Mouse (Mus musculus): ENCODE measurements around the gene Nrxn2. TPM values are rescaled to one million over a fixed set of nuclear protein-coding genes. Genes with fewer than 3 reads are reported as not detected.
A peak's percentile ranks its signal among the peaks of the same experiment; 100 is the strongest.

Nrxn2 gene
- total RNA-seq, 4 experiments from 2014 or later: 8.8 to 12.5 (median 11.5) TPM

DNA sequence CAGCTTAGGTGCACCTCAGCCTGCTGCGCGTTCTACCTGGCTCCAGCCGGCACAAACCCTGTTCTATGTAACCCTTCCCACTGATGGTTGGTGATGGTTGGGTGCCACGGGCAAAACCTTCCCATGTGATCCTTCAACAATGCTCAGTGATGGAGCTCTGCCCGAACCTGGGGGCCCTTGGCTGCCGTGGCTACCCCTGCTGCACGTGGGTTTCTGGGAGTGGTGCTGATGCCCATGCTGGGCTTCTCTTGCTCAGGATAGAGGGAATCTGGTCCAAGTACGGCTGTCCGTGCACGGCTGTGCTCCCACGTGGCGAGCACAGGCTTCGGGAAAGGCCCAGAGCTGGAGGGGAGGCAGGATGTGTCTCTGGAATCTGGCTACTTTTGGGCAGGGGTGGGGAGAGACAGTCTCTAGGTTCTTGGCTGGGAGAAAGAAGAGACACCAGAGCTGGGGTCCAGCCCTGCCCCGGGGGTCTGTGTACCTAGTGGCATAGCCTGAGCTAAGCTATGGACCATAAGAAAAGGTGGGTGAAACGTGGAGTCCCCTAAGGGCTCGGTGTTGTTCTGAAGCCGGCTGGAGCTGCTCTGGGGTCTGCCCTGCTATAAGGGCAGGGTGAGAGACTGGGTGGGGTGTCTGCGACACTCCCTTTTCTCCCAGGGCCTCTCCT, 76.1 kb downstream of the Nrxn2 start:
- DNase-seq: no peak

DNA sequence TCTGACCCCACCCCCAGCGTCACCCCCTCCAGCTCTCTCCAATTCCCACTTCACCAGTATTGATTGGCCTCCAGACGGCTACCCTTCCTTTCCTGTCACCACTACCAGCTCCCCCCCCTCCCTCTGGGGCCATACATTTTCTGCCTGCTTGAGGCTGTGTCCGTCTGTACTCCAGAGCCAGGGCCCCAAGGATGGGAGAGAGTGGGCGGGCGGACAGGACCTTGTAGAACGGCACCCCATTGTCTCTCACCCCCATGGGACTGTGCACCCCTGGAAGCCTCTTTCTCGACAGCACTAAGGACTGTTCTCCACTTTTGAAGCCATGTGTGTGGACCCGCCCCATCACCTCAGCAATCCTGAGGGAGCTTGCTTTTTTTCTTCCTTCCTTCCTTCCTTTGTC, 77.2 kb downstream of the Nrxn2 start:
- no peak for DNase-seq

DNA sequence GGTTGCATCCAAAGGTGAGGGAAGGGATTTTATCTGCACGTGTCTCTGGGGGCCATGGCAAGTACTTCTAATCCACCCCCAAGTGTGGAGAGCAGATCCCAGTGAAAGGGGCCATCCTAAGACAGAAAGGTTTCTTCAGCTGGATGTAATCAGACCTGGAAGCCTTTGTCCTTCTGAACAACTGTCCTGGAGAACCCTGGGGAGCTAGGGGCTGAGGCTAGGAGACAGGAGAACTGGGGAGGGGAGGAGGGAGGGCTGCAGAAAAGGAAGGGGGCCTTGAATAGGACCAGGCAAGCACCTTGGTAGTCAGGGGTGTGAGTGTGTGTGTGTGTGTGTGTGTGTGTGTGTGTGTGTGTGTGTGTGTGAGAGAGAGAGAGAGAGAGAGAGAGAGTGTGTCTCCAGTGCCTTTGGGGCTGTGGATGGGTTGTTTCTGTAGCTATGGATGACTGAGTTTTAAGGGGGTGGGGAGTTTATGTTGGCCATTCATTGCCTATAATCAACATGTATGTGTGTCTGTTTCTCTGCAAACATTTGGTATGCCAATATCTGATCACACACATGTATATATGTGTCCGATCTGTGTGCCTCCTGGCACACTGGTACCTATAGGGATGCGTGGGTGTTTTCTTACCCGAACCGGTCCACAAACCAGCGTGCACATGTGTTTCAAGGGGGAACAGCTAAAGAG, 78.1 kb downstream of the Nrxn2 start:
- DNase-seq: no peak

DNA sequence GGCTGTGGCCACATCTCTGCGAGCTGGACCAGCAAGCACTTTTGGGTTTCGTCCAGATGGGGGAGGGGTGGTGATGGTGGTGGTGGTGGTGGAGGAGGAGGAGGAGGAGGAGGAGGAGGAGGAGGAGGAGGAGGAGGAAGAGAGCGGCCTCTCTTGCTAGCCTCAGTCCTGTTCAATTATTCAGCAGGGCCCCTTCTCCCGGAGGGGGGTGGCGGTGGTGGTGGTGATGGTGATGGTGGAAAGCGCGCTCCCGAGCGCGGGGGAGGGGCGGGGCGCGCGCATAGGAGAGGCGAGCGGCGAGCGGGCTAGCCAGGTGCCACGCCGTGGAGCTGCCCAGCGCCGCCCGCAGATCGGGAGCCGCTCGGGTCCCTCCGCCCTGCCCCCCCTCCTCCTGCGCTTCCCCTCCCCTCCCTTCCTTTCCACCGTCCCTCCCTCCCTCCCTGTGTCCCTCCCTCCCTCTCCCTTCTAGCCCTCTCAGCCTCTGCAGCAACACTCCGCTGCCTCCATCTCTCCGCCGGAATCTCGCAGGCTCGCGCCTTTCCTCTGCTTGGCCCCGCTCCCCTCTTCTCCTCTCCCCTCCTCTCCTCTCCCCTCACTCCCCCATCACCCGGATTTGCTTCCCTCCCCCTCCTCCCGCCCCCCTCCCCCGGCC, 78.7 kb downstream of the Nrxn2 start:
- DNase-seq: no peak

DNA sequence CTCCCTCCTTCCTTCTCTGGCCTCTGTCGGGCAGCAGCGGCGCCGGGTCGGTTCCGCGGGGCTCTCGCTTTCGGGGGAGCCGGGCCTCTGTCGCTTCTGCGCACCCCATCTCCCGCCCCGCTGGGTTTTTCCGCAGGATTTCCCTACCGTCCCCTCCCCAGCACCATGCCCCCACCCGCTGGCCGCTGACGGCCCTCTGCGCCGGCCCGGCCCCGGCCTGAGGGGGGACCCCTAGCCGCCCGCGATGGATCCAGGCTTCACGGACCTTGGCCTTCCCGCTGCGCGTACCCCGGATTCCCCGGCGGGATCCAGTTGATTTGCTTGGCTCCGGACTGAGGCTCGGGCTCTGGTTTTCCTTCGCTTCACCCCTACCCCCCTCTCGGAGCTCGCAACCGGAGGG, 79.3 kb downstream of the Nrxn2 start:
- DNase-seq: no peak

DNA sequence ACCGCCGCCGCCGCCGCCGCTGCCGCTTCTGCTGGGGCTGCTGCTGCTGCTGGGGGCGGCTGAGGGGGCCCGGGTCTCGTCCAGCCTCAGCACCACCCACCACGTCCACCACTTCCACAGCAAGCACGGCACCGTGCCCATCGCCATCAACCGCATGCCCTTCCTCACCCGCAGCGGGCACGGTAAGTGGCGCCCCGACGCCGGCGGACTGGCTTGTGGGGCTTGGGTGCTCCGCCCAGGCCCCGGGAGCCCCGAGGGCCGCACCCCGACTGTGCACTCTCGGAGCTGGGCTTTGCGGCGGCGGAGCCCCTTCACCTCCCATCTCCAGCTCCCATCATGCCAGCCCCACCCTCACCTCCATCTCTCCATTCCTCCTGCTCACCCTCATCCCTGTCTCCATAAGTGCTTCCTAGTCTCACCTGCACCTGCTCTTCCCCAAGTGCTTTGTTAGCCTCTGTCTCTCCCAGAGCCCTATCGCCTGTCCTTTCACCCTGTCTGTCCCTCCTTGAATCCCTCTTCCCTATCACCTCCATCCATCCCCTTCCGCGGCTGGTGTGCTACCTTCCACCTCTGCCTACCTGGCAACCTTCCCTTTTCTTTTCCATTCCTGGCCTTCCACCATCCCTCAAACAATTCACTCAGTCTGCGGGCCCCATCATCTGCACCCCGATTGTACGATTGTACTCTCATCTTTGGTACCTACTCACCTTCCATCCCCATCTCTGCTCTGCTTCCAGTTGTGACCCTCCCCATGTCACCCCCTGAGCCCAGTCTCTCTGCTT, 80.0 kb downstream of the Nrxn2 start:
- no peak for DNase-seq

DNA sequence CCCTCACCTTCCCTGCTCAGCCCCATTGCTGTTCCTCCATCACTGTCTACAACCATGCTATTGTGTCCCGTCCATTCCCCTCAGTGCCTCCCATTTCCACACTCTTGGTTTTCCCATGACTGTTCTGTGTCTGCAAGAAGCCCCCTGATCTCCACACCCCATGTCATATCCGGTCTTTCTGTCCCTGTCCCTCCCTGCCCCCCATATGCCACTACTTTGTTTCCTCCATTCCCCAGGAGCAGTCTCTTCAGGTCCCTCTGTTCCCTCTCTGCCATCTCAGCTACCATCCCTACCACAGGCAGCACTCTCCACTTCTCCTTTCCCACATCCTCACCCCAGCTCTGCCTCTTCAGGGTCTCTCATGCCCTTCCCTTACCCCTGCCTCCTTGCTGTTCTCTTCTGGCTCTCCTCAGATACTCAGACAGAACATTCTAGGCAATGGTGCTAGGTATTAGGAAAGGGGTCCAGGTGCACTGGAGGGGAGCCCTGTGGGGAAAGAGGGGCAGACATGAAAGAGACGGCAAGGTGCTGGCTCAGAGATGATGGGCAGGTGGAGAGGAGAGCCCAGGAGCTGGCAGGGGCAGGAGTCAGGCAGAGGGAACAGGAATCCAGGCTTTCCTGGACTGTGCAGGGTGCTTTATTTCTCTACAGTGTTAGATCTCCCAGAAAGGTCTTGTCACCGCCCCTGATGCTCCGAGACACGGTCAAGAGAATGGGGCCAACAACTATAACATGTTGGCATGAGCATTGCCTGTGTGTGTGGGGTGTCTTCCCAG, 81.5 kb downstream of the Nrxn2 start:
- no peak for DNase-seq

DNA sequence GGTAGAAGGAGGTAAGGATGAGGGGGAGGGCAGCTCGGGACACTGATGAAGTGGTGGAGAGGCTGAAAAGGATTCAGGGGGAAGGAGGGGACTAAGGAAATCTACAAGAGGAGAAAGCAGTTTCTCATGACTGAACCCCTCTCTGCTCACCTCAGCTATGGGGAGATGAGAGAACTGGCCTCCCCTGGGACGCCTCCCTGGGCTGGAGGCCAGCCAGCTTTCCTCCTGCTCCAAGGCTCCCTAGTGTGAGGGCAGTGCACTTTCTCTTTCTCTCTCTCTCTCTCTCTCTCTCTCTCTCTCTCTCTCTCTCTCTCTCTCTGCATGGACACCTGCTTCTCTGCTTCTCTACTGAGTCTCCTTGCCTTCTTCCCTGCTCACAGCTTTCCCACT, 82.1 kb downstream of the Nrxn2 start:
- no peak for DNase-seq

DNA sequence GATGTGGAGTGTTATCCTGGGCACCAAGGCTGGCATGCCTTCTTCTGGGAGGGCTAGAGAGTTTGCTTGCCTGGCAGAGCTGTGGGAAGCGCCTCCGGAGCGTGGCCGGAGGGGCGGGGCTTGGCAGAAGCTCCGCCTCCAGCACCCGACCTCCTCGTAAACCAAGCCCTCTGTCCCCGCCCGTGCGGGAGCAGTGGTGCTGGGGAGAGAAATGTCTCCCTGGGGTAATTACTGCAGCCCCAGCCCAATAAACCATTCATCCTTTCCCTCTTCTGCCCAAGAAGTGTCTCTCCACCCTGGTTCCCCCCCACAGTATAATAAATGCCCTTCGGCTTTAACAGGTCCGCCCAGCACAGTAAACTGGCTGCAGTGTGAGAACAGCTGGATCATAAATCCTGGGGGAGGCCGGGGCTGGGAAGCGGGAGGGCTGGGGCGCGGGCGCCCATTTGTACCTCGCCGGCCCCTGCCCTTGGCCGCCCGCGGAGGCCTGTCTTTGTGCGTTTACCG, 83.6 kb downstream of the Nrxn2 start:
- DNase-seq: no peak

DNA sequence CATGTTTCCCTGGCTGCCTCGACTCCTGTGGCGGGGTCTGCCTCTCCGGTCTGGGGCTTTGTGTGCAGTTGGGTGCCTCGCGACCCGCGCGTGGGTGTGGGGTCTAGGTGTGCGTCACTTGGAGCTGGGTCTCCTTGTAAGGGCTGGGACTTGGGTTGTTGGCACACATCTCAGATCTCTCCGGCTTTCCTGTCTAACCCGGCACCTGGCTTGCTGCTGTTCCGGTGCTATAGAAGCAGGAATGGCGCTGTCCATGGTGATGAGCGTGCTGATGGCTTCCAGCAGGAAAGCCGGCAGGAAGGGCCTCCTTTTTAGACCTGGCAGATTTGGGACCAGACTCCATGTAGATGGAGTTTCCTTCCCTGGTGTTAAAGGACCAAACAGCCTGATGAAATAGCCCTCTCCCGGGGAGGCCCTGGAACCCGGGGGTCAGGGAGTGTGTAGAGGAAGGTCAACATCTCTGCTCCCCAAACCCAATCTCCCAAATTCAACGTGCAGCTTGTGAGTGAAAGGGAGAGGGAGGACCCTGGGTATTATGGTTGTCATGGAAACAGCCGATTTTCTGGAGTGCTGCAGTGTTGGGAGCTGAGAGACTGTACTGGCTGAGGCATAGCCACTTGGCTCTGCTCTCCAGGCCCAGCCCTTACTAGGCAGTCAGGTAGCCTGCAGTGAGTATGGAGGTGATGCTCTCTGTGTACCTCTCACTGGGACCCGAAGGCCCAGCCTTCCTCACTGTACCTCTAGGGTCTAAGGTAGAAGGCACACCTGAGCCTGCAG, 84.2 kb downstream of the Nrxn2 start:
- DNase-seq: peak; percentile 28

DNA sequence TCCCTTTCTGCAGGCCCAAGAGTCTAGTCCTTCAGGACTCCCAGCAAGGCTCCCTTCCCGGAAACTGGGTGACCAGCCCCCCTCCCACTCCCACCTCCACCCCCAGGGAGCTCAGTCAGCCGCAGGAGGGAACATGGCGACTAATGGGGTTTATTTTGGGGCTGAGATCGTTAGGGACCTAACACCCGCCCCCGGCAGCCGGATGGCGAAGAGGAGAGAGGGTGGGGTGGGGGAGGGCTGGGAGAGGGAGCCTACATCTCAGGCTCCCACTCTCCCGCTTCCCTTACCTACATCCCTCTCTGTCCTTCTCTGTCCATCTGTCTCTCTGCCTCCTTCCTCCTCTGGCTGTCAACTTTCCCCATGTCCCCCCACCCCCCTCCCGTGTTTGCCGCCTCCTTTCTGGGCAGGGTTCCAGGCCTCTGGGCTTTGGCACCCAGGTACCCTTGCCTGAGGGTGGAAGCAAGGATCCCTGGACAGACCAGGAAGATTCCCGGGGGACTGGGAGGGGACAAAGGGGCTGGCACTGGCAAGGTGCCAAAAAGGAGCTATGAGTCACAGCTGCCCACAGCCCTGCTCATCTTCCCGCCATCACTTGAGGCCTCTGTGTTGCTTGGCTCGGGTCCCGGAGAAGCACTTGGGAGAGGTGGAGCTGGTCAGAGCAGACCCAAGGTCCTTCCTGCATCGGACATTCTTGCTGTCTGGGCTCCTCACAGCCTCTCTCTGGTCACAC, 85.6 kb downstream of the Nrxn2 start:
- DNase-seq: peak; percentile 50

DNA sequence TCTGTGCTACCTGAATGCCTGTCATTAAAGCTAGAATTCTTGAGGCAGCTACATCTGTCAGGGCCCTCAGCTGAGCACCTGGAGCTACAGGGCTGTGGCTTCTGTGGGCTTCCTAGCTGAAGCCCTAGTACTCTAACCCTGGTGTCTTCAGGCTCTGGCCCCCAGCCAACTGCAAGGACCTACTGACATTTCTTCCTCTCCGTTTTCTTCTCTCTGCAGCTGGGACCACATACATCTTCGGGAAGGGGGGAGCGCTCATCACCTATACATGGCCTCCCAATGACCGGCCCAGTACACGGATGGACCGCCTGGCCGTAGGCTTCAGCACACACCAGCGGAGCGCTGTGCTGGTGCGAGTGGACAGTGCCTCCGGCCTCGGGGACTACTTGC, 86.1 kb downstream of the Nrxn2 start:
- no peak for DNase-seq

DNA sequence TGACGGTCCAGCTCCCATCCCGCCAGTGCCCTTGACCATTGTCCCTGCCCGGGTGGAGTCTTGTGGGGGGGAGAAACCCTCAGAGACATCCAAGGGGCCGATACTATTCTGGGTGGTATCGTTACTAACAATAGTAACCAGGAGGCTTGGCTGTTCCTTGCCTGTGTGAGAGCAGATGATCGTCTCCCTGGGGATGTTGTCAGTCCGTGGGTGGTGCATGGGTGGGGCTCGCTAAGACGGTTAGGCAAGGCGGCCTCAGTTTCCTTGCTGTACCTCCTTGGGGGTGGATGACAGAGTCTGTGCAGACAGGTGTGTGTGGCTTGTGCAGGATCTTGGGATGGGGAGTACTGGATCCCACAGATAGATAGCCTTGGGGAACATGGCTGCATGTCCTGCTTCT, 88.9 kb downstream of the Nrxn2 start:
- no peak for DNase-seq

DNA sequence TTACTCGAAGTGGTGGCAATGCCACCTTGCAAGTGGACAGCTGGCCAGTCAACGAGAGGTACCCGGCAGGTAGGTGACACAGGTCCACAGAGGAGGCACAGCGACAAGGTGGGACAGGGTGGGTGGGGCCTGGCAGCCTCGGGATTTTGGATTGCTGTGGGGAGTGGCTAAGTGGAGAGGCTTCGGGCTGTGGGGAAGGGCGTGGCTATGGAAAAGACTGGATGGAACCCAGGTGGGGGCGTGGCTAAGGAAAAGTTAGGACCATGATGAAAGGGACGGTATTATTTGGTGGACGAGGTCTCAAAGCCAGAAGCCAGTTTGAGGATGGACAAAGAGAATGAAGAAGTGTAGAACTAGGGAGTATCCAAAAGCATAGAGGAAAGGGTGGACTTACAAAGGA, 91.3 kb downstream of the Nrxn2 start:
- no peak for DNase-seq

DNA sequence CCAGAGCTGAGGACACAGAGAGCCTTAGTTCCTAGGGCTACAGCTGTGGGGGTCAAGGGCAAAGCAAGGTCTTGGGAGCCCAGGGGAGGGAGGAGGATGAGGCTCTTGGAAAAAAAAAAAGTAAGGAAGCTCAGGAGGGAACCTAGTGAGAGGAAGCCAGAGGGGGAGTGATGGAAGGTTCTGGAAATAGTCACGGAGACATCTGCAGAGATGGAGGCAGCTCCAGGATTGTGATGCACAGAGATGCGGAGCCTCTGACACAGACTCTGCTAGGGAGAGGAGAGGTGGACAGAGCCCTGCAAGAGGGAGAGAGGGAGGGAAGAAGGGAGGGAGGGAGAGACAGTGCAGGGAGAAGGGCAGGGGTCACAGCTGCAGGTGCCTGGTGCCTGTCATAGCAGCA, 92.0 kb downstream of the Nrxn2 start:
- no peak for DNase-seq

DNA sequence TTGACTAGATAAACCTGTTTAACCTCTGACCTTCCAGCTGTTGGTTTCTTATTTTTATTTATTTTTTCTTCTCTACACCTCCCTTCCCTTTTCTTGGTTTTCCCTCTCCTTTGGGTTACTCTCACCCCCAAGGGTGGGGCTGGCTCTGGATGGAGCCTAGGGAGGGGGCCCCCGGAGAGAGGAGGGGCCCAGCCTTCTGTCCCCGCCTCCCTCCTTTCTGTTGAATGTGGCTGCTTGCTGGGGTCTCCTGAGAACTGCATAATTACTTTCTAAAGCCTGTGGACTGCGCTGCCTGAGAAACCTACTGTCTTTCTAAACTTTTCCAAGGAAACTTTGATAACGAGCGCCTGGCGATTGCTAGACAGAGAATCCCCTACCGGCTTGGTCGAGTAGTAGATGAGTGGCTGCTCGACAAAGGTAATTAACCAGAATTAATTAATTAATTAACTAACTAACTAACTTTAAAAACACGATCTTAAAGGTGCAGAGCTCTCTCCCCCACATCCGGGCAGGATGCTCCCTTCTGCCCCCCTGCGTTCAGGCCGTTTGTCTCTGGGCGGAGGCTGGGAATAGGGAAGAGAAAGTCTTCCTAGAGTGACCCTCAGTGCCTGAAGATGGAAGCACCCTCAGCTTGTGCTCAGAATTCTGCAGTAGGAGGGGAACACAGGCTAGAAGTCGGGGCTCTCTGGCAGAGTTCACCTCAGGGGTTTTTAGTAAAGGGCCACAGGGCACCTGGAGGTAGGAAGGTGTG, 95.0 kb downstream of the Nrxn2 start:
- DNase-seq: no peak

DNA sequence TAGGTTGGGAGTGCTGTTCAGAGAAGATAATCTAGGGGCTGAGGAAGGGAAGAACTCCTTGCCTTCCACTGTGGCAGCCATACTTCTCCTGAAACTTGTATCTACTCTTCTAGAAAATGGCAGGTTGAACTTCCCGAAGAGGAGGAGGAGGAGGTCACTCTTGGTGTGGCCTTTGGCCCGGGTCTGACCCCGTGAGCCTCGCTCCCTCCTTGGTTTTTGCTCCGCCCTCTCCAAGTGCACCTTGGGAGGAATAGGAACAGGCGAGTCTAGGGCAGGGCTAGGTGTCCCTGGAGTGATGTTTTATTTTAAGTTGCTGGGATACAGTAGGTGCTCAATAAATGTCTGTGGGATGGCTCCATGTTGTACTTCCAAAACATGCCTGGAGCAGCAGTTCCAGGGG, 96.4 kb downstream of the Nrxn2 start:
- DNase-seq: no peak

DNA sequence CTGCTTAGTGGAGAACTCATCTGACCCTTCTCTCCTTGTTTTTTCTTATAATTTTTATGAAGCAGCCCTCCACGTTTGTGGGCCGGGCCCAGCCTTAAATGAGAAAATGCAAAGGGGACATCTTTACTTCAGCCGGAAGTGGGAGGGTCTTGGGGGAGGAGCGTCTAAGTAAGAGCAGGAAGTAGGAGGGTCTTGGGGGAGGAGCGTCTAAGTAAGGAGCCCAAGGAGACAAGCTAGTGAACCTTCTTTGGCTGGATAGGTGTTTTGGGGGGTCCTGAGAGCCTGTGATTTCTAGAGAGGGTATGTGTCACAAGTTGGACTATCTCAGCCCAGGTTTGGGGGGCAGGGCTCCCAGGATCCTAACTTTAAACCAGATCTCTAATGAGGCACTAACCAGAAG, 96.9 kb downstream of the Nrxn2 start:
- DNase-seq: no peak

DNA sequence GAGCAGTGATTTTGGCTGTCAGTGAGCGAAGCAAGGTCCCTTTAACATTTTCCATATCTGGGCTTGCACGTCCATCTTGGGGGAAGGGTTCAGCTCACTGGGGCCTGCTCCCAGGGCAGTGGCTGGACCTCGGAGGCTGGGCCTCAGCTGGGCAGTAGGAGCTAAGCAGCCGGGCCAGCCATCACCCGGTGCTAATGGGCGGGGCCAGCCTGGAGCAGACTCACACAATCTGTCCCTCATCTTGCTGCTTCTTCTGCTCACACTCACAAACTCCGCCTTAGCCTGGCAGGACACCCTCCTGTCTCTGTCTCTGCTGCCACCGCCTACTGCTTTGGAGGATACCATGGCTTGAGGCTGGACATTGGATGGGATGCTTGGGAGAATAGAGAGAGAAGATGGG, 97.6 kb downstream of the Nrxn2 start:
- no peak for DNase-seq

DNA sequence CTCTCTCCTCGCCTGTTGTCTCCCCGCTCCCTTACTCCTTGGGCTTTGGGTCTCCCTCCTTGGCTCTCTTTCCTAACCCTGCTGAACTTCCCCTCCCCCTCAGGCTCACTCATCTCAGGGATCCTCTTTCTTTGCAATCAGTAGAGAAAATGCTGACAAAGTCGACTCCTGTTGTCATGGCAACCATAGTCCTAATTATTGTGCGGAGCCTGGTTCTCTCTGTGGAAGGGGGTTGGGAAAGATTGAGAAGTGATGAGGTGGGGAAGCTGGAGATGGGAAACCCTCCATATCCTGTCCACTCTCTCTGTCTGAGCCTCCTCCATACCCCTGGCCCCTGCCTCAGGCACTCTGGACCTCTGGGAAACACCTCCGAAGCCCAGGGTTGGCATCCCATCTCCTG, 100.1 kb downstream of the Nrxn2 start:
- DNase-seq: no peak

Measured in adrenal gland, adult 8-10 months (tissue).